Mouse (Mus musculus): Measurements from ENCODE around the gene Tiam1. TPM values are rescaled to one million over a fixed set of nuclear protein-coding genes. Genes with fewer than 3 reads are reported as not detected.

Tiam1 gene
- total RNA-seq, 2 experiments from 2014 or later = 58.8 to 64.4 TPM

DNA sequence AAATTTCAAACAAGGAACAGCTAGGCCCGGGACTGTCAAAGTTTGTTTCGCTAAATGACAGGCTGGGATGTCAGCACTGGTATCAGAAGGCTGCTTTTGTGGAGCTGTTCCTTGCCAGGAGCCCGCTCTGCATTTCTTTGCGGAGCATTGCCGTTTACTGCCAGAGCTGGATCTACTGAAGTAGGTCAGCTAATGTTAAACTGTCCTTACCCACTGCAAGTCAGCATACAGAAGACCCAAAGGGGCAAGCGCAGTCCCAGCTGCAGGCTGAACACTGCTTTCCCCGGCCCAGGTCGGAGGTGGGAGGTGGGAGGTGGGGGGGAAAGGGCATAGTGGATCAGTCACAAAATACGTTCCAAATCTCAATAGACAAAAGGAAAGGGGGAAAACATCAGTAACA is 326.3 kb downstream of the Tiam1 start:
- no peak for DNase-seq

DNA sequence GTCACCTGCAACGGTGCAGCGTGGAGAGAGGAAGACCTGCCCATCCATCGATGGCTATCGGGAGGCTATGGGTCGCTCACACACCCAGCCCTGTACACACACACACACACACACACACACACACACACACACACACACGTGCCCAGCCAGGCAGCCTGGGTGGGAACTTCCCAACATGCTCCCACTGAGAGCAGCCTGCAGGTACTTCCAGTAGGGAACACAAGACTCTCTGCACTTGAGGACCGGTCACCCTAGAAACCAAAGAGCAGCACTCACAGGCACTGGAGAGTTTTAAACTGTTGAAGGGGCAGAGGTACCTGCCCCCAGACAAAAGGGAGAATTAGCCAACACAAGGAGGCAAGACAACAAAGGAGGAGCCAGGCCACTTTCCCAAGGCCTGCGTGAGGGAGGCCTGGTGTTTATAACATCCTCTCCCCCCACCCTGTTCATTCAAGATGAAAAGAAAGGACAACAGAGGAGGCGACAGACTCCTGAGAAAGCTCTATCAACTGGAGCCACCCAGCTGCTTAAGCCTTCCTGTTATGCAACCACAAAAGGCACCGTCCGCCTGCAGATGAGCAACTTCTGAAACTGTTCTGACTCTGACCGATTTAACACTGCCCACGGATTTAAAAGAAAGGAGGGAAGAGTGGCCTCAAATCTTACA is 326.9 kb downstream of the Tiam1 start:
- intact Hi-C loops (cut with DNase I) = no loop called here
- DNase-seq = no peak

More for the DNA sequence above, 326.3 kb downstream of the Tiam1 start:
- intact Hi-C loops (cut with DNase I) = no loop called here

DNA sequence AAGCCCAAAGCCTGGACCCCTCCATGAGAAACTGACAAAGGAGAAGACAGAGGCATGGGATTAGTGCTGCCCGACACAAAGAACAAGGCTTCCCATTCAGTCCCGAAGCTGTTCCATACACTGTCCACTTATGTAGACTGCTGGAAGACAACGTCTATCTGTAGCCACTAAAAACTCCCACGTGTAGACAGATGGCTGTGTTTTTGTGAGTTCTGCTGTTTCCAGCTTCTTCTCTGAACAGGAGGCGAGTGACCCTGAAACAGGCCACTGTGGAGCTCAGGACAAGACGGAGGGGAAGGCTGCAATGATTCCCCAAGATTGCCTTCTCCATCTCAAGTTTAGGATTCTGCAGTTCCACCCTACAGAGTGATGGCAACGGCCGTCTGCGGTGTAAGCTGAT is 330.0 kb downstream of the Tiam1 start:
- intact Hi-C loops (cut with DNase I) = no loop called here
- no peak for DNase-seq

DNA sequence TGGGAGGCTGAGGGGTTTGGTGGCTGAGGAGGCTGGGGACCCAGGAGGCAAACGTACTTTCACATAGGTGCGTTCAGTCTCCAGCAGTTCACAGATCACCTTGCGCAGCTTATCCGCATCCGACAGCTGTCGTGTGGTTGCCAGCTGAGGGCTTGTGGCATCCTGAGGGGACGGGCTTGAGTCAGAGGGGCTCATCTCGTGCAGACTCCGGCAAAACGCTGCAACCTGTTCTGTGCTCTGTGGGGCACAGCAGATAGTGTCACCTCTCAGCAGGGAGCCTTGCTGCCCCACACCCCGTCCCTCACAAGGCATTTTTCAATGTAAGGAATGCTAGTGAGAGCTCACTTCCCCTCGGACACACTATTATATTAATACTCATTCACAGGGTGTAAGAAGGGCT is 330.7 kb downstream of the Tiam1 start:
- no peak for DNase-seq

DNA sequence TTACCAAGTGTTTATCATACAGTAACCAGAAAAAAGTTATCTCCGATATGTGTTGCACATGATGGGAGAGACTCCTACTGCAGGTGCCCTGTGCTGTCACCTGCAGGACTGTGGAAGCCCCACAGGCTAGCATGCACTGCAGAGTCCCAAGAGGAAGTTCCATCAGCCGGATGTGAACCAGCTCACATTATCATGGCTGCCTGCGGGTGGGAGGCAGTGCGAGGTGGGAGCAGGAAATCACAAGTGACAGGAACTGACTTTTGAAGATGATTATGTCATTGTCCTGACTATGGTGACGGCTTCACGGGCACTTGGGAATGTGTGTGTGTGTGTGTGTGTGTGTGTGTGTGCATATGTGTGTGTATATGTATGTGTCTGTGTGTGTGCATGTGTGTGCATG is 333.2 kb downstream of the Tiam1 start:
- DNase-seq = no peak
- intact Hi-C loops (cut with DNase I) = no loop called here

More for the DNA sequence above, 330.7 kb downstream of the Tiam1 start:
- intact Hi-C loops (cut with DNase I) = no loop called here

DNA sequence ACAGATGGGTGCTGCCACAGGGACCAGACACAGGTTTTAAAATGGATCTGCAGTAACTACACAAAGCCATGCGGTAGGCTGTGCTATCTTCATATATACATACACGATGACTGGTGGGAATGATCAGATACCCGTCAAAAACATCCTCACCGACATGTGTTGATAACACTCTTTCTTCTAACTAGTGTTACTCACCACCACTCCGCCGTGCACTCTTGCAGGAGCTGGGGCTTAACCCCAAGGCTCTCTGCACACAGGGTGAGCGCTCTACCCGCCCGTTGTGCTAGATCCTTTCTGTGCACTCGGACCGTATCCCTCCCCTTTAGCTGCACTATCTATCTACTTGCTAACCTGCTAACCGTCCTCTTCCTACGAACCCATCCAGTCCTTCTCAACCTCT is 335.4 kb downstream of the Tiam1 start:
- intact Hi-C loops (cut with DNase I) = no loop called here
- no peak for DNase-seq

DNA sequence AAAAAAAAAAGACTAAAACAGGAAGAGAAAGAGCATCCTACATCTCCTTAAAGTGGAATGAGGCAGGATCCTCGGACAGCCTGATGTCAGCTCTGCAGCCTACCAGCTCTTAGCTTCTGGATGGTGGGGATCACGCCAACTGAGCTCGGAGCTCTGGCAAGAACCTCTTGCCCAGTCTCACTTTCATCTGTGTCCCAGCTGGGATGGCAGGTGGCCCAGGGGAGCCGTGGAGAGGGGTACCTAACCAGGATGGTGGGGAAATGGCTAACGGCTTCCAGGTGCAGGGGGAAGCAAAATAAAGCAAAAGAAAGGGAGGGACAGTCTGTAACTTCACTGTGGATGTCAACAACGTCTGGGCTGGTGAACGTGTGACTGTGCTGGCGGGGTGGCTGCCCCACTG is 337.6 kb downstream of the Tiam1 start:
- DNase-seq = no peak
- intact Hi-C loops (cut with DNase I) = no loop called here

DNA sequence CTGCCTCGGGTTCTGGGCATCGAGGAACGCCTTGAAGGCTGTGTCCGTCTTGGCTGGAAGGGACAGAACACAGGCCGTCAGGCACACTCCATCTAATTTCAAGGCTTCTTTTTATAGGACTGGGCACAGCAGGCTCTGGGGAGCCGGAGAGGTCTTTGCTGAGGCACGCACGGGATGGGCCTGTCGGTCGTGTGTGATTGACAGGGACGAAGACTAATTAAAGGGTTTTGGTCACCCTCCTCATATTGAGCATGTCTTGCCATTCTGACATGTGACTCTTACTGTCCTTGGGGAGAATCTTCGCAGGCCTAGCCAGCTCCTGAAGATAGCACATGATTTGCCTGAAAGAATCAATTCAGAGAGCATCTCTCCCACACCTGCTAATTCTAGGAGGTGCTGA is 338.4 kb downstream of the Tiam1 start:
- DNase-seq = no peak
- intact Hi-C loops (cut with DNase I) = no loop called here

DNA sequence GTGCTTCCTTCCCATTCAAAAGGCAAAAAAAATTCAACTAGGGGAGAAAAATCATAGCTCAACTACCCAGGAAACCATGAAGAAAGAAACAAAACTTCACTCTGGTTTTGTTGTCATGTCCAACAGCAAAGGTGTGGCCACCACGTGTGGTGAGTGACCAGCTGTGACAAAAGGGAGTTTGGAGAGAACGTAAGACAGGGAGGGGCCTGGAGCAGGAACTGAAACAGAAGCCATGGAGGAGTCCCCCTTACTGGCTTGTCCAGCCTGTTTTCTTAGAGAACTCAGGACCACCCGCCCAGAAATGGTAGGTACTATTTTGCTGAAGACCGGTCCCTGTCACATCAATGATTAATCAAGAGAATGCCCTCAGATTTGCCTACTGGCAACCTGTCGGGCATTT is 342.1 kb downstream of the Tiam1 start:
- no peak for DNase-seq
- intact Hi-C loops (cut with DNase I) = no loop called here

DNA sequence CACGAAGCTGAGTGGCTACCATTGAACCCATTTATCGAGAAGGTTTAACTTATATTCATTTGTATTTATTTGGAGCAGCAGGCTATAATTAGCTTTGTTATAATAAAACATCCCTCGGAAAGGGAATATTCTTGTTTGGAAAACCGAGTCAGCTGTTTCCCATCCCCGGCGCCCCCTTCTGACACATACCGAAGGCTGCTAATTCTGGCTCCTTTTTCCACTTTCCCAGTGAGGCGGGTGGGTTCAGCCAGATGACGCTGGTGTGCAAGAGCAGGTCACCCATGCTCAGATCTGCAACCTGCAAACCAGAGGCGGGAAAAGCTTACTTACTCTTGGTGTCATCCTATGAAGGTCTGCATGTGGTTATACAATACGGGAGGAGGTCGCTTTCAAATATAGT is 343.8 kb downstream of the Tiam1 start:
- no peak for DNase-seq
- intact Hi-C loops (cut with DNase I) = no loop called here

DNA sequence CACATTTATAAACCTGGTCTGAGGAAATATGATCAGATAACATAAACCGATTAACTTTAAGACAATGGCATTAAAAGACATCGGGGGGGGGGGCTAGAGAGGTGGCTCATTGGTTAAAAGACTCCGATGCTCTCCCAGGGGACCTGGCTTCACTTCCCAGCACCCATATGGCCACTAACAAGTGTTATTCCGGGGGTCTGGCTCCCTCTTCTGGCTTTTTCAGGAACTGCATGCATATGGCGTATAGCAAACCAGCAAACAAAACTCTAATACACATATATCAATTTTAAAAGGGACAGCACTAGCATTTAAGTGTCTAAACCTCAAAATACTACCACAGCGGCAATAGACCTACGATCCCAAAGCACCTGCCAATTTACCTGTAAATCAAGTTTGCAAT is 347.0 kb downstream of the Tiam1 start:
- intact Hi-C loops (cut with DNase I) = no loop called here
- peak; percentile 34 for DNase-seq

DNA sequence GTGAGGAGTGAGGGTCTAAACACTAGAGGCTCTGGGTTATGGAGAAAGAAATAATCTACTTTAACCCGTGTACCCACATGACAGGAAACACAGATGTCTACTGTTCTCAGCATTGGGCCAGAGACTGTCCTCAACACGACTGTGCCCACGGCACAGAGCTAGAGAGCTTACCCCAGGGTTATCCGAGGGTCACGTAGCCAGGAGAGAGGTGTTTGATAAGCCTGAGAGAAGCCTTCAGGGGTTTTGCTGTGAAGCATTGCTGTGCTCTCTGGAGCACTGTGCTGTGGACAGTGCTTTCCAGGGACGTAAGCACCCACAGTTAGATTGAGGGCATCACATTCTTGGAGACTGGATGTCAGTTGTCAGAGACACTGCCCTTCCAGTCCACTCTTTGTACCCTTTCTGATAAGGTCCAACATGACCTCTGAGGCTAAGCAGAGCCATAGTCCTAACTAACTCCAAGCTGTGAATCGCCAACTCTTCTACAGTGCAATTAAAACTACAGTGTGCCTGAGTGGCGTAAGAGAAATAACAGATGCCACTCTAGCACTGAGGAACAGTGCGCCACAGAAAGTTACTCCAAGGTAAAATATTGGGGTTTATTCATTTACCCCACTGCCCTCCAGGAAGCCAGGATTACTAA is 353.7 kb downstream of the Tiam1 start:
- intact Hi-C loops (cut with DNase I) = no loop called here
- DNase-seq = no peak

DNA sequence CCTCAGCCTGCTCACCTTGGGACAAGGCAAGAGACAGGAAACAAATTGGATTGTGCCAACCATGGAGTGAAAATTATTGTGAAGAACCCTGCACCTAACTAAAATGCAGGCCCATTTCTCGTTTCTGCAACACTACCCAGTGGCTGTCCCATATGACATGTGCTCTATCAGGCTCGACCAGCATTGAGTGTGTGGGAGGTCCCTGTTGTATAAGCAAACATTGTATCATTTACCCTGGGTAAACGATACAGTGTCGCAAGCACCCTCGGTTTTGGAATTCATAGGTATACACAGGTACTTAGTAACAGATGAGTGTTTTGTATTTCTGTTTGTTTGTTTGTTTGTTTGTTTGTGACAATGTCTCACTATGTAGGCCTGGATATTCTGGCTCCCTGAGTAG is 357.8 kb downstream of the Tiam1 start:
- no peak for DNase-seq

DNA sequence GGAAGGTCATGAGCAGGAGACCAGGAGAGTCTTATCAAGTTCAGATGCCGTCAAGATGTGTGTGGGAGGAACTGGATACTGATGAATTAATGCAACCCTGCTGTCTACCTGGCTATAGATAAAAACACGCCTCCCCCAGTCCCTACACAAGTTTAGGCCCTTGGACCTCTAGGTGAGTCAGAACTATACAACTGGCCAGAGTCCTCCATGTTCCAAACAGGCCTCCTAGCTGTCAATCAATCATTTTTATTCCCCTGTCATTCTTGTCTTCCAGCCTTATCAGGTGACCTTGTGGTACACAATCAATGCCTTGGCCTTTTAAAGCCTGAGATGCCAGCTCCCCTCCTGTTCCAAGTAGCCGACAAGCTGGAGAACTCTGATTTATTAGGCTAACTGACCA is 363.9 kb downstream of the Tiam1 start:
- intact Hi-C loops (cut with DNase I) = no loop called here
- no peak for DNase-seq

More for the DNA sequence above, 357.8 kb downstream of the Tiam1 start:
- intact Hi-C loops (cut with DNase I) = no loop called here

DNA sequence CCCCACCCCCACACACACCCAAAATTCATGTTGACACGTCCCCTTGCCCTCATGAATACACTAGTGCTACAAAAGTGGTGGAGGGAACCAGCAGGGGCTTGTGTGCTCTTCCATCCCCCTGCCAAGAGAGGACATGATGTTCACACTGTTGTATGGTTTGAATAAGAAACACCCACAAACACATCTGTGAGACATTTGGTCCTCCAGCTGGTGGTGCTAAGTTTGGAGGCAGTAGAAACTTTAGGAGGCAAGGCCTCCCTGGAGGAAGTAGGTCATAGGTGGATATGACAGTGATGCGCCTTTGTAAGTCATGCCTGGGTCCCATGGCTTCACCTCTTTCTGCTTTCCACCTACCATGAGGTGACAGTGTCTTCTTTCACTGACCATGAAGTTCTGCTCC is 366.1 kb downstream of the Tiam1 start:
- intact Hi-C loops (cut with DNase I) = no loop called here

DNA sequence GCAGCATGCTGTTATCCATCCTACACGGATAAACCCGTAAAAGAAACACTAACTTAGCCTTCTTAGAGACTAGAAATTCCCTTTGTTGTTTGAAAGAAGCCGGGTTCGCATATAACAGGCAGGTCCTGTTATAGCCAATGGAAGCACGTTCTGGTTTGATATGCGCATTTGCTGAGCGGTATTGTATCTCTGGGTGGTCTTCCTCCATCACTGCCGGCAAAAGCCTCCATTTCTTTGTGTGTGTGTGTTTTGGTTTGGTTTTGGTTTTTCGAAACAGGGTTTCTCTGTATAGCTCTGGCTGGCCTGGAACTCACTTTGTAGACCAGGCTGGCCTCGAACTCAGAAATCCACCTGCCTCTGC is 369.0 kb downstream of the Tiam1 start:
- intact Hi-C loops (cut with DNase I) = loop anchor here (2.0 to 5.0 kb wide), 3 partner anchors 56 to 408 kb away; no protein-coding TSS in a partner anchor
- no peak for DNase-seq

More for the DNA sequence above, 366.1 kb downstream of the Tiam1 start:
- DNase-seq = no peak

DNA sequence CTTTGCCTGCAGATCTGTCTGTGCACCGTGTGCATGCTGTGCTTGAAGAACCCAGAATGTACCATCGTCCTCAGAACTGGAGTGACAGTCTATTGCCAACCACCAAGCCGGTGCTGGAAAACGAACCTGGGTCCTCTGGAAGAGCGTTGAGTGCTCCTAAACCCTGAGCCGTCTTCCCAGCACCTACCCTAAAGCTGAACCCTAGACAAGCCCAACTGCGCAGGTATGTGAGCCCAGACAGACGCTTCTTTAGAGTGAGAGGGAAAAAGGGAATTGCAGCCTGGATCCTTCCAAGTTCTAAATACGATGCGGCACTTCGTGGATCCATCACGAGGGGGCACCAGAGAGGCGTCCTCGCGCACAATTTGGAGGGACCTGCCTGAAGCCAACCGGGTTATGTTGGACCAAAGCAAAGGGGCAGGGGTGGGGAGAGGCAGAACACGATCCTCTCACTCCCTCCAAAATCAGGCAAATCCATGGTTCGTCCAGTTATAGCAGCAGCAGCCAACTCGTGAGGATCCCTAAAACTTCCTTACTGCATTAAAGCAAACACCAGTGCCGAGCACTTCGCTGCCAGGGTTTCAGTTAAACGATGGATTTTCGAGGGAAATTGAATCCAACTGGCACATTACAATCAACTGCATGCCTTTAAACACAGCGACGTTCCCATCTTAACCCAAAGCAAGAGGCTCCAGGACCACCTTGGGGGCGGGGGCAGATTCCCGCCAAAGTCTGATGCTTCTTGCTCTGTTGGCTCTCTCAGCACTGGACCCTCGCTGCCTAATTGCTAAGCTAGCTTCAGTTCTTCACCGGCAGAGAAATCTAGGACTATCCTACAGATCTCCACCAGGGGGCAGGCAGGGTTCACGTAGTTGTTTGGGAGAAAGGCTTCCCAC is 369.7 kb downstream of the Tiam1 start:
- peak; percentile 94 for DNase-seq
- intact Hi-C loops (cut with DNase I) = loop anchor here (2.0 to 5.0 kb wide), 3 partner anchors 57 to 408 kb away; no protein-coding TSS in a partner anchor

DNA sequence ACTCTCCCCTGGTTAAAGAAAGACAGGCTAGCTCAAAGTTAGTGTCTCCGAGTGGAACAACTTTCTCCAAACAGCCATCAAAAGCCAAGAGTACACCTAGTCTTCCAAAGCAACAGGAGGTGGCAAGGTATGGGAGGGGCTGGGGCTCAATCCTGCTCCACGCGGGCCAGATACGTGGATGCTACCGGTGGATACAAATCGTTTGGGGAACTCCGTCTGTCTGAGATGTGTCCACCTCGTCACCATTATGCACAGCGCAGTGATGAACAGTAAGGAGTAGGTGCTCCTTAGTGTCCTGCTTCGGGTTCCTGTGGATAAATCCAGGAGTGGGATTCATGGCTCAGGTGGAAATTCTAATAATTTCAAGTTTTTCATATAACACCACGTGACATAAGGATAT is 377.6 kb downstream of the Tiam1 start:
- intact Hi-C loops (cut with DNase I) = loop anchor here (10.0 kb wide), 1 partner anchor 1921 kb away; no protein-coding TSS in a partner anchor
- no peak for DNase-seq

DNA sequence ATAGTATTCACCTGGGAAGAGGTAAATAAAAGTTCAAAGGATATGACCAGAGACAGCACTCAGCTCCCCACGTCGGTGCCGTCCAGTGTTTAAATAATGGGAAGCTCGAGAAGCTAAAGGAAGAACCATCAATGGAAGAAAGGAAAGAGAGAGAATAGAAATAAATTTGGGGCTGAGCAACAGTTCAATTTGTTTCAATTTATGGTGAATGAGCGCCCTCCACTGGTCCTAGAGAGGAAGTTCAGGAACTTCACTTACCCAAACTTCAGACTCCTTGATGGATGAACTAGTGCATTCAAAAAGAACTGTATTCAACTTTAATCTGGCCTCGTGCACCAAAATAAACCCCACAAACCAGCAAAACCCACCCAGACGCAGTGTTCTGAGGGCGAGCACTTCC is 378.1 kb downstream of the Tiam1 start:
- DNase-seq = peak; percentile 23
- intact Hi-C loops (cut with DNase I) = loop anchor here (10.0 kb wide), 1 partner anchor 1921 kb away; no protein-coding TSS in a partner anchor

DNA sequence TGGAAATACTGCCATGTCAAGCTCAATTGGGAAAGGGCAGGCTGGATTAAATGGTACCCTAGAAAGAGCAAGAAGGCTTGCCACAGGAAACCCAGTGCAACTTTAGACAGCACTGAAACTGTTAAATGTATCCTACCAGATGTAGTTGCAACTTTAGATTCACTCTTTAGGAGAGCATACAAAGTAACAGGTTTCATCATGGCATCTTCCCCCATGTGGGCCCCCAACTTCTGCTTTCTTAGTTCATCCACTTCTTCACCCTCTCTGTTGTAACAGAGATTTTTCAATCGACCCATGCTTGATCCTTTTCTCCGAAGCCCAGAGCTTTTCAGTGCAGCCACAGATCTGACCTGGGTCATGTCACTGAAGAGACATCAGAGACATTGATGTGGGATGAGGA is 379.8 kb downstream of the Tiam1 start:
- intact Hi-C loops (cut with DNase I) = loop anchor here (10.0 kb wide), 1 partner anchor 1919 kb away; no protein-coding TSS in a partner anchor
- no peak for DNase-seq

DNA sequence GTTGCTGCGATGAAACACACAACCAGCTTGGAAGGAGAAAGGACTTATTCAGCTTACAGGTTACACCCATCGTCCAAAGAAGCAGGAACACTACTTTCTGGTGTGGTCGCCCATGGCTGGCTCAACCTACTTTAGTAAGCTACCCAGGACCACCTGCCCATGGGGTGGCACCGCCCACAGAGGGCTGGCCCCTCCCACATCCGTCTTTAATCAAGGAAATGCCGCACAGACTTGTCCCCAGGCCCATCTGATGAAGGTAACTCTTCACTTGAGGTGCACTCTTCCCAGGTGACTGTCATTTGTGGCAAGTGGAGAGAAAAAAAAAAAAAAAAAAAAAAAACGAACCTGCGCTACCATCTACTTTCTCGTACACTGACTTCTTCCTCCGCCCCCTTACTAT is 381.0 kb downstream of the Tiam1 start:
- intact Hi-C loops (cut with DNase I) = loop anchor here (10.0 kb wide), 1 partner anchor 1918 kb away; no protein-coding TSS in a partner anchor
- DNase-seq = no peak
